Mouse (Mus musculus) E14TG2a.4 (cell line): ENCODE measurements around the gene Inpp5e.
"Not testable (repeated sequence)": the region's sequence is repeated elsewhere in the genome, so short reads cannot be mapped to it uniquely, and the experiment has no call there.

Source experiments
- CTCF ChIP-seq: conservative IDR thresholded peaks from 2 replicates; pipeline ENCODE4 v1.5.1; 2014; ENCODE audit warnings: low read length
- NANOG ChIP-seq: IDR thresholded peaks from 2 replicates; pipeline ENCODE4 v1.6.1; 2014; ENCODE audit warnings: borderline replicate concordance, low read length, mixed read lengths
- POU5F1 ChIP-seq: IDR thresholded peaks from 2 replicates; pipeline ENCODE4 v1.6.1; 2014; ENCODE audit warnings: low read length, borderline replicate concordance

DNA sequence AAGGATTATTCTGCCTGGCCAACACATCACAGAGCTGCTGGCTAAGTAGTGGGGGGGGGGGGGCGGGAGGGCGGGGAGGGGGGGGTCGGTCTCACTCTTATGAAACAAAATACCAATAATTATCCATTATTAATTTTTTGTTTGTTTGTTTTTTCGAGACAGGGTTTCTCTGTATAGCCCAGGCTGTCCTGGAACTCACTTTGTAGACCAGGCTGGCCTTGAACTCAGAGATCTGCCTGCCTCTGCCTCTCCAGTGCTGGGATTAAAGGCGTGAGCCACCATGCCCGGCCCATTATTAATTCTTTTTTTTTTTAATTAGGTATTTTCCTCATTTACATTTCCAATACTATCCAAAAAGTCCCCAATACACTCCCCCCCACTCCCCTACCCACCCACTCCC lies 28.1 kb downstream of the Inpp5e start:
- not testable (repeated sequence) for TF ChIP-seq CTCF, POU5F1, NANOG
